Mouse (Mus musculus) C2C12 (cell line): ENCODE measurements around the gene Morc3.

Experiments
- CEBPB ChIP-seq: IDR thresholded peaks from one replicate; pipeline ENCODE4 v1.6.1; 2011; ENCODE audit warnings: low read depth, mild to moderate bottlenecking, control low read depth, moderate library complexity
- CTCF ChIP-seq: IDR thresholded peaks from one replicate; pipeline ENCODE4 v1.5.1; 2011; ENCODE audit not compliant: control insufficient read depth, insufficient read depth, insufficient read length
- MYOG ChIP-seq: IDR thresholded peaks from one replicate; pipeline ENCODE4 v1.6.1; 2011; ENCODE audit not compliant: control insufficient read depth, insufficient read length; ENCODE audit errors: extremely low read depth

DNA sequence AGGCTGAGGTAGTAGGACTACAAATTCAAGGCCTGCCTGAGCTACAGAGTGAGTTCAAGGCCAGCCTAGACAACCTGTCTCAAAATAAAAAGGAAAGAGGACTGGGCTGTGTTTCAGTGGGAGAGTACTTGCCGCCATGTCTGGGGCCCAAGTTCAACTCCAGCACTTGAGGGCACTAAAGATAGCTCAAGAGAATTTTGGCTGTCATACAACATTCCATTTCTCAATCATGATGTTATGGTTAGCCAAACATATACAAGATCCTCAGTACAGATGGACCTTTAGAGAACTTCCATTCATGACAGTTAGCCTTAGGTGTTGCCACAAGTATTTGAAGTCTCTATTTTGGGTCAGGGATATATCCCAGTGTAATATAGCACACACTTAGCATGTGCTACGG is 2.2 kb downstream of the Morc3 start:
- TF ChIP-seq CTCF (no peak), CEBPB (no peak), MYOG (no peak)
